Mouse (Mus musculus): ENCODE data around the gene Siglech. TPM values are rescaled to one million over a fixed set of nuclear protein-coding genes. Genes with fewer than 3 reads are reported as not detected.

The Siglech gene
- total RNA-seq, 2 experiments from 2014 or later = not detected

Other genes with a start within 250 kb of the Siglech start
- 34.2 and 41.1 TPM in 2 replicates for gene Tubgcp5, start 26.0 kb downstream of the Siglech start, total RNA-seq (2014; fragmentation: Nextera tagmentation)
- 31.8 and 36.2 TPM in 2 replicates for gene Tubgcp5, start 26.0 kb downstream of the Siglech start, total RNA-seq (2017)
- 43.8 and 48.2 TPM in 2 replicates for gene Cyfip1, start 73.6 kb downstream of the Siglech start, total RNA-seq (2014; fragmentation: Nextera tagmentation)
- 56.7 and 81.1 TPM in 2 replicates for gene Cyfip1, start 73.6 kb downstream of the Siglech start, total RNA-seq (2017)
- 31.2 and 34.3 TPM in 2 replicates for gene Nipa2, start 194.3 kb downstream of the Siglech start, total RNA-seq (2014; fragmentation: Nextera tagmentation)
- 37.3 and 39.8 TPM in 2 replicates for gene Nipa2, start 194.3 kb downstream of the Siglech start, total RNA-seq (2017)